Mouse (Mus musculus) midbrain, embryonic 14.5 days (tissue): ENCODE measurements at regions not wholly inside any gene's neighbourhood (a gene's known extent, or its start where the extent isn't known, plus 50 kb on each side); places are given as distances from the start of the nearest gene placed in this dataset.

Source experiments
- ATAC-seq: fragments of 200-750 bp; cut with Nextera tagmentation; 2 replicates; pipeline ENCODE4 v1.8.0; 2017; ENCODE audit warnings: moderate number of reproducible peaks, moderate library complexity; ENCODE audit not compliant: low FRiP score, low TSS enrichment
- DNase-seq: peaks from one replicate; pipeline ENCODE4 v3.0.0-alpha.2; 2015
- H3K27ac ChIP-seq: fragments of 300-500 bp; sonication (generic); replicated peaks from 2 replicates; pipeline ENCODE4 v1.5.1; 2014; ENCODE audit warnings: mild to moderate bottlenecking, low read depth, low read length, moderate library complexity
- H3K27me3 ChIP-seq: fragments of 300-500 bp; sonication (generic); 2 replicates; pipeline ENCODE4 v1.6.1; 2014; ENCODE audit warnings: low read length, control low read depth, mixed read lengths; ENCODE audit not compliant: control insufficient read depth, insufficient read depth
- H3K36me3 ChIP-seq: fragments of 300-500 bp; sonication (generic); 2 replicates; pipeline ENCODE4 v1.6.1; 2014; ENCODE audit warnings: low read length, control low read depth; ENCODE audit not compliant: control insufficient read depth, insufficient read depth
- H3K4me1 ChIP-seq: fragments of 300-500 bp; sonication (generic); 2 replicates; pipeline ENCODE4 v1.6.1; 2014; ENCODE audit warnings: mild to moderate bottlenecking, antibody characterized with exemption, low read length, control low read depth; ENCODE audit not compliant: control insufficient read depth, insufficient read depth
- H3K4me2 ChIP-seq: fragments of 300-500 bp; sonication (generic); 2 replicates; pipeline ENCODE4 v1.6.1; 2014; ENCODE audit warnings: mild to moderate bottlenecking, low read length, moderate library complexity
- H3K4me3 ChIP-seq: fragments of 300-500 bp; sonication (generic); replicated peaks from 2 replicates; pipeline ENCODE4 v1.5.1; 2014; ENCODE audit warnings: low read depth, low read length
- H3K9ac ChIP-seq: fragments of 300-500 bp; sonication (generic); replicated peaks from 2 replicates; pipeline ENCODE4 v1.6.1; 2014; ENCODE audit warnings: mild to moderate bottlenecking, low read length, moderate library complexity
- H3K9me3 ChIP-seq: fragments of 300-500 bp; sonication (generic); 2 replicates; pipeline ENCODE4 v1.6.1; 2016; ENCODE audit warnings: low read length, control low read depth, mixed read lengths; ENCODE audit not compliant: control insufficient read depth
- WGBS: fragments of 180-500 bp; shearing (Covaris S2); extraction: QIAGEN DNeasy Blood & Tissue Kit; methylation state at CpG from one replicate; pipeline ENCODE4 v1.1.7; 2014; 5-methylcytosine and 5-hydroxymethylcytosine counted together

DNA sequence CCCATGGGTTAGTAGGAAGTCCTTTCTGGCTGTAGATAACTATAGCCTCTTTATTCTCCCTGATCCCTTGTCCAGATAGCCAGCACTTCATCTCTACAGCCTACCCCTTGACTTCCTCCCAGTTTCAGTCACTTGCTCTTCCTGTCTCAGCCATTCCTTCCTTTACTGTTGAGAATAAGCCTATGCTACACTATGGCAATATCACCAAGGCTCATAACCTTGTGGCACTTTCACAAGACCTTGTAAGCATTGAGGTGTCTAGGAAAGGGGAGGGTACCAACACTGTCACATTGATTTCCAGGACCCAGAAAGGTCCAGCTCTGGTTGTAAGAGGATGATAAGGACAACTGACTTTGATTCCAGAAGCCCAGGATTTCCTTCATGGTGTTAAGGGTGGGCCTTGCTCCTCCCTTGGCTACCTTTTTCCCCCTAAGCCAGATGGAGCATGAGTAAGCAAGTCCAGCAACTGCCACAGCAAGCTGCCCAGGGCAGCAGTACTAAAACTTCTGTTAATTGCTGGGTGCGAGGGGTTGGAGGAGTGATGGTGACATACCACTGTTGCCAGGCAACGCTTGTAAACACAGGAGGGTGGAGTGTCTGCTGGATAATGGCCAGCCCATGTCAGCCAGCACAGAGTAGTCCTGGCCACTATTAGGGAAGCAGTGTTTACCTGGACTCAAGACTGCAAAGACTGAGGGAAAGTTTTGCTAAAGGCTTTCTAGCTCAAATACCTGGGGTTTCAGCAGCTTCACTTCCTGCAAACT, 75.7 kb downstream of the Ankrd16 start:
- Histone ChIP-seq H3K27ac (no peak overlapping the region), H3K27me3 (no peaks in the 10 kb centered on the region), H3K9me3 (no peaks in the 10 kb centered on the region), H3K4me3 (no peak overlapping the region), H3K9ac (no peak overlapping the region), H3K4me1 (no peaks in the 10 kb centered on the region), H3K36me3 (no peaks in the 10 kb centered on the region), H3K4me2 (no peak overlapping the region)
- ATAC-seq (no peak; the same call in 1 of the 2 replicates), DNase-seq (peak; percentile 4)
- 42% methylated on average over 2 of the region's 2 CpGs for WGBS

DNA sequence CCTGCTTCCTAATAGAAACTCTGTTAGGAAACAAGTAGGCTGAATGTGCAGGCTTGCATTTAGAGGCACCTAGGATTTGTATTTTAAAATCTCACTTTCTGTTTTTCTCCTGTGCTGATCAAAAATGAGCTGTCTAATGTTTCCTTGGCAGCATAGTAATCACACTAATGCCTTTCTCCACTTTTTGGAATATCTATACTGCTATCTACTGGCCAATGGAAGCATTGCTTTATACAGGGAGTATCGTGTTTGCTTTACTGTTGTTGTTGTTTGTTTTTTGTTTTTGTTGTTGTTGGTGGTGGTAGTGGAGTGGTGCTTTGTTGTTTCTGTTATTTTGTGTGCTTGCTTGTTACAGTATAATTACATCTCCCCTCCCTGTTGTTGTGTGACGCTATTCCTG, 92.3 kb downstream of the Ankrd16 start:
- H3K9ac ChIP-seq: no peak overlapping the region
- ATAC-seq (no peak), DNase-seq (peak; percentile 13)
- H3K9me3 ChIP-seq: 0 out of 2 replicates have a peak, but pooled peaks cover 7% of the 10 kb centered on the region
- no peak overlapping the region for H3K4me2 ChIP-seq
- H3K4me1 ChIP-seq: no peaks in the 10 kb centered on the region
- 49% methylated on average over 2 of the region's 2 CpGs for WGBS
- H3K4me3 ChIP-seq: no peak overlapping the region
- no peak overlapping the region for H3K27ac ChIP-seq
- no peaks in the 10 kb centered on the region for H3K27me3 ChIP-seq
- H3K36me3 ChIP-seq: no peaks in the 10 kb centered on the region

DNA sequence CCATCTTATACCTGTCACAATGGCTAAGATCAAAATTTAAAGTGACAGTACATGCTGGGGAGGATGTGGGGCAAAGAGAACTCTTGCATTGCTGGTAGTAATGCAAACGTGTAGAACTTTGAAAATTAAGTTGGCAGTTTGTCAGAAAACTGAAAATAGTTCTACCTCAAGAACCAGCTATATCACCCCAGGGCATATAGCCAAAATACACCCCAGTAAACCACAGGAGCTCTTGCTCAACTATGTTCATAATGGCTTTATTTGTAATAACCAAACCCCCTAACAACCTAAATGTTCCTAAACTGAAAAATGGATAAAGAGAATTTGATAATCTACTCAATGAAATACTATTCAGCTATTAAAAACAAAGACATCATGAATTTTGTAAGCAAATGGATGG, 102.3 kb downstream of the Ankrd16 start:
- Histone ChIP-seq H3K27ac (no peak overlapping the region), H3K36me3 (no peaks in the 10 kb centered on the region), H3K4me3 (no peak overlapping the region), H3K9ac (no peak overlapping the region), H3K4me2 (no peak overlapping the region), H3K27me3 (no peaks in the 10 kb centered on the region), H3K4me1 (no peaks in the 10 kb centered on the region), H3K9me3 (no peaks in the 10 kb centered on the region)
- ATAC-seq (no peak), DNase-seq (no peak)
- WGBS: 32% methylated on average over 1 of the region's 1 CpGs

DNA sequence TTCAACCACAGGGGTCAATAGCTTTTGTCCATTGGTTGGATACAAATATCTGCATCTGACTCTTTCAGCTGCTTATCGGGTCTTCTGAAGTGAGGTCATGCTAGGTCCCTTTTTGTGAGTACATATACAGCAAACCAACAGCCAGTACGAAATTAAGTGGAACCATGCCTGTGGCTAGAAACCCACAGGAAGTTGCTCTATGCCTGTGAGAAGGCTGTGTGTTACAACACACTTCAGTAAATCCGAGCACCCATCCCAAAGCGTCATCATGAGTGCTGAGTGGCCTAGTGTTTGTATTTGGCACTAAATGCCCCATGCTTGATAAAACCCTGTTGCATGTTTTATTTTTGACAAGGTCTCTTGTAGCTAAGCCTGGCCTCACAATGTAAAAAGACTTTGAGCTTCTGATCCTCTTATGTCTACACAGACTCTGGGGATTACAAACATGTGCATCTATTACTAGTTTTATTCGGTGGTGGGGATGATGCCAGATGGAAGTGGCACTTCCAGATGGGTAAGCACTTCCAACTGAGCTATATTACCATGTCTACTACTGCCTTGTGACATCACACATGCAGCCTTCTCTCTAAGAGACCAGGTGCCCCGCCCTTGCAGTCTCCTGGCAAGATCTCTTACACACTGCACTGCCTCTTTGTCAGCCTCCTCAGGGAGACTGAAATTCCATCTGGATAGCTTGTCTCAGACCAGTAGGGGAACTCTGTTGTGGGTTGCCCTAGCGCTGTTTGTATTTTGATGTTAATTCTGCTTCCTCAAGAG, 117.3 kb downstream of the Ankrd16 start:
- 74% methylated on average over 7 of the region's 7 CpGs for WGBS
- H3K27ac ChIP-seq: no peak overlapping the region
- H3K4me2 ChIP-seq: no peak overlapping the region
- DNase-seq (no peak), ATAC-seq (no peak)
- H3K9me3 ChIP-seq: no peaks in the 10 kb centered on the region
- H3K9ac ChIP-seq: no peak overlapping the region
- H3K36me3 ChIP-seq: no peaks in the 10 kb centered on the region
- H3K4me3 ChIP-seq: no peak overlapping the region
- no peaks in the 10 kb centered on the region for H3K4me1 ChIP-seq
- no peaks in the 10 kb centered on the region for H3K27me3 ChIP-seq

DNA sequence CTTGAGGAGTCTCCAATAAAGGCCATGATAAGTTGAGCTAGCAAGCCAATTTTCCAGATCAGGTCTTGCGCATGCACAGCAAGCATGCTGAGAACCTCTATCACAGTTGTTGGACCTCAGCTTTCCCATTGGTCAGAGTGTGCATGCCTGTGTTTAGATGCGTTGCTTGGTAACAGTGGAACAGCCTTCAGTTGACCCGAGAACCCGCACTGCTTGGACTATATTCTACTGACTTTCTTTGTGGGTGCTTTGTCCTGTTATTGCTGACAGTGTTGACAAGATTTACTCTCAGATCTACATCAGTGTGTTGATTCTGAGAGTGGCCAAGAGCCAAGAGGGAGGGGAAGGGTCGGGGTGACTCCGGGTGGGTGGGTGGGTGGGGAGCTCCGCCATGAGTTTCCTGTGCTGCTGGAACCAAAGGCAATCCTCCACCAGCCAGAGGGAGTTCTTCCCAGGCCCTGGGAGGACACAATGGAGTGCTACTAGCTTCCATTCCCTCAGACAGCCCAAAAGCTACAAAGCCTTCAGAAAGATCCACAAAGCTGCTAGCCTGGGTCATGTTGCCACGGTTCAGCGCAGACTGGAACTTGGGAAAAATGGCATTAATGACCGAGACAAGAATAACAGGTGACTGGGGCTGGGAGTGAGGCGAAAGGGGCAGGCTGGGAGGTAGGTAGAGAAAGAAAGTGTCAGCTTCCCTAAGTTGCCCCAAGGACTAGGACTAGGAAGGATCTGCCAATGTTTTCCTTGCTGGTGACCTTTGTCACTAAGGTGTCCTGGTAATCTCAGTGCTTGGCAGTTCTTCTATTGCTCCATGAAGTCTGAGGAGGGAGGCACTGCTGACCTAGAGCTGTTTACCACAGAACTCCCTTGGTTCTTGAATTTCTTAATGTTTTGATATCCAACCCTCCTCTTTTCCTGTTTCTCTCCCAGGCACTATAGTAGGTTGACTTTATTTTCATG, 122.3 kb downstream of the Ankrd16 start:
- Histone ChIP-seq H3K4me2 (no peak overlapping the region), H3K9me3 (no peaks in the 10 kb centered on the region), H3K9ac (no peak overlapping the region), H3K27ac (no peak overlapping the region), H3K4me1 (no peaks in the 10 kb centered on the region), H3K36me3 (no peaks in the 10 kb centered on the region), H3K27me3 (no peaks in the 10 kb centered on the region), H3K4me3 (no peak overlapping the region)
- DNase-seq: no peak
- WGBS: 82% methylated on average over 11 of the region's 11 CpGs
- no peak for ATAC-seq

DNA sequence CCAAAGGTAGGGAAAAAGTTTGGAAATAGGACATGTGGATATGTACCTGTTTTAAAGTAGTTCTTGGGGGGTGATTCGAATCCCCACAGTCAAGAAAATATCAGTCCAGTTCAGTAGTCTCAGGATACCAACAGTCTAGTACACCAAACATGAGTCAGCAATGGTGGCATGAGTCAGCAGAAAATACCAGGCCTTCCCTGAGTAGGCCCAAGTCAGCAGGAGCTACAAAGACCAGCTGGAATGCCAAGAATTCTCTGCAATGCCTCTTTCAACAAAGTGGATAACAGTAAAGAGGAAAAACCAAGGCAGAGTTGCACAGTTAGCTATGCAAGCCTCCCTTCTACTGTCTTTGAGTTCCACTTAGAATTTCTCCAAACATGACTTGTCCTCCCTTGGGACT, 137.1 kb downstream of the Ankrd16 start:
- ATAC-seq (no peak), DNase-seq (no peak)
- Histone ChIP-seq H3K27ac (no peak overlapping the region), H3K4me2 (no peak overlapping the region), H3K9ac (no peak overlapping the region), H3K27me3 (no peaks in the 10 kb centered on the region), H3K9me3 (no peaks in the 10 kb centered on the region), H3K4me3 (no peak overlapping the region), H3K36me3 (no peaks in the 10 kb centered on the region), H3K4me1 (no peaks in the 10 kb centered on the region)
- WGBS: 88% methylated on average over 1 of the region's 1 CpGs

DNA sequence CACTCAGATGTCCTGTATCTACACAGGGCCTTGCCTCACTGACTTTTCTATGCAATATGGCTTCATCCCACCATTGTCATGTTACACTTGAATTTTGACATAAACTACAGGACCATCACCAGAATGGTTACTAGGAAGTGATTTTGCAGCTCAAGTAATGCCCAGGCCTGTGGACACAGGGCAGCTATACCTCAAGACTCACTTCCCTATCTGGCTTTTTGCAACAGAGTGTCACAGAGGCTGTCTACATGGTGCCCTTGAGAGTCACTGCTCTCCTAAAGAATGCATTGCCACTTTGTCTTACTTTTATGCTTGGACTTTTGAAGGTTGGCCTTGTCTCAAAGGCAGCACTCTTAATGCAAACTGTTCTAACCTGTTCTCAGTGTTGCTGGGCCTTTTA, 139.7 kb downstream of the Ankrd16 start:
- Histone ChIP-seq H3K9ac (no peak overlapping the region), H3K9me3 (no peaks in the 10 kb centered on the region), H3K4me1 (no peaks in the 10 kb centered on the region), H3K36me3 (no peaks in the 10 kb centered on the region), H3K27me3 (no peaks in the 10 kb centered on the region), H3K4me2 (no peak overlapping the region), H3K4me3 (no peak overlapping the region), H3K27ac (no peak overlapping the region)
- DNase-seq: no peak
- ATAC-seq: no peak

DNA sequence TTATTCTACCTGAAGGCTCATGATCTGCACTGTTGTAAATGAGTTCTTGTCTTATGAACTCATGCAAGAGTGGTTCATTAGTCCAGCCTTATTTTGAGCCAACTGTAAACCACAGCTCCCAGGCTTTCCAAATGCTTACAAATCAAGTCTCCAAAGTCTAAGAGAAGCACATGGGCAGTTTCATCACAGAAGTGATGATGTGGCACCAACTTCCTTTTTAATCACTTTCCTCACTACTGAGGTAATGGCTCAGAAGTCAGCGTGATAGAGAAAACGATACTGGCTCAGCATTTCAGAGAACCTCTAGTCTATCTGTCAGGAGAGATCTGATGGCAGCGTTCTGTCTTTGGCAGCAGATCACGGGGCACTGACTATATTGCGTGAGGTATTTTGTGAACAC, 140.4 kb downstream of the Ankrd16 start:
- ATAC-seq: no peak

More for the DNA sequence above, 140.4 kb downstream of the Ankrd16 start:
- Histone ChIP-seq H3K4me1 (no peaks in the 10 kb centered on the region), H3K36me3 (no peaks in the 10 kb centered on the region), H3K4me3 (no peak overlapping the region), H3K9ac (no peak overlapping the region), H3K27me3 (no peaks in the 10 kb centered on the region), H3K27ac (no peak overlapping the region), H3K9me3 (no peaks in the 10 kb centered on the region), H3K4me2 (no peak overlapping the region)
- no peak for DNase-seq
- 91% methylated on average over 5 of the region's 5 CpGs for WGBS
